Mouse (Mus musculus): ENCODE measurements around the gene Tnni1. TPM values are rescaled to one million over a fixed set of nuclear protein-coding genes. Genes with fewer than 3 reads are reported as not detected.

Gene Tnni1
- polyA plus RNA-seq, 2 experiments = 1.3 to 1.7 TPM

GRCm38 (mm10) chr1:135847611-135848351, 68.5 kb downstream of the Tnni1 start:
- WGBS (ENCODE audit: insufficient replicate concordance) = 54% methylated on average over 16 of the region's 17 CpGs
- no peak for TF ChIP-seq EP300 (IDR thresholded peaks at IDR 0.05; ENCODE audit: low read depth)
- no peak for TF ChIP-seq CTCF (IDR thresholded peaks at IDR 0.05; ENCODE audit: low read depth)

GRCm38 (mm10) chr1:135850722-135851512, 71.7 kb downstream of the Tnni1 start:
- Histone ChIP-seq H3K9me3 (ENCODE audit: control insufficient read depth, low read length) (no peaks in the 10 kb centered on the region), H3K9ac (replicated peaks) (no peak overlapping the region), H3K4me1 (replicated peaks; ENCODE audit: control insufficient read depth in 2 of 2, insufficient read depth in 2 of 2, low read length in 1 of 2) (peaks cover 6 to 25% of the 10 kb centered on the region in 2 experiments), H3K27me3 (ENCODE audit: control insufficient read depth, insufficient read depth, low read length) (no peaks in the 10 kb centered on the region), H3K27ac (no peak overlapping the region), H3K36me3 (replicated peaks; ENCODE audit: control insufficient read depth, insufficient read depth, low read depth) (no peaks in the 10 kb centered on the region), H3K4me3 (ENCODE audit: insufficient read depth in 1 of 2, low read depth in 2 of 2, low read length in 2 of 2) (no peak overlapping the region), H3K4me2 (ENCODE audit: low read depth) (no peak overlapping the region)
- ATAC-seq (ENCODE audit: insufficient read depth) (peak; percentile 42; the same call in 1 of the 2 replicates), DNase-seq (ENCODE audit: low read depth in 3 of 3, low spot score in 3 of 3) (peak in 2 of 3 experiments; percentile 11 to 16)
- peak; percentile 76 for TF ChIP-seq CTCF (IDR thresholded peaks at IDR 0.05; ENCODE audit: low read depth)
- TF ChIP-seq EP300 (IDR thresholded peaks at IDR 0.05; ENCODE audit: low read depth) = no peak
- WGBS (ENCODE audit: insufficient replicate concordance) = 53% methylated on average over 12 of the region's 12 CpGs

More at GRCm38 (mm10) chr1:135847611-135848351, 68.5 kb downstream of the Tnni1 start:
- Histone ChIP-seq H3K27ac (no peak overlapping the region), H3K9me3 (ENCODE audit: control insufficient read depth, low read length) (no peaks in the 10 kb centered on the region), H3K9ac (replicated peaks) (no peak overlapping the region), H3K27me3 (ENCODE audit: control insufficient read depth, insufficient read depth, low read length) (no peaks in the 10 kb centered on the region), H3K36me3 (replicated peaks; ENCODE audit: control insufficient read depth, insufficient read depth, low read depth) (no peaks in the 10 kb centered on the region), H3K4me2 (ENCODE audit: low read depth) (no peak overlapping the region), H3K4me3 (ENCODE audit: insufficient read depth in 1 of 2, low read depth in 2 of 2, low read length in 2 of 2) (no peak overlapping the region), H3K4me1 (replicated peaks; ENCODE audit: control insufficient read depth in 2 of 2, insufficient read depth in 2 of 2, low read length in 1 of 2) (peaks cover 0 to 16% of the 10 kb centered on the region in 2 experiments; a peak in 3 of 4 replicates)
- ATAC-seq (ENCODE audit: insufficient read depth) (no peak), DNase-seq (ENCODE audit: low read depth in 3 of 3, low spot score in 3 of 3) (no peak)

GRCm38 (mm10) chr1:135852044-135852756, 73.0 kb downstream of the Tnni1 start:
- WGBS (ENCODE audit: insufficient replicate concordance) = 45% methylated on average over 13 of the region's 13 CpGs
- no peak for ATAC-seq (ENCODE audit: insufficient read depth)

GRCm38 (mm10) chr1:135853200-135853599, 74.0 kb downstream of the Tnni1 start:
- WGBS (ENCODE audit: insufficient replicate concordance) = 77% methylated on average over 4 of the region's 4 CpGs
- peaks cover 6 to 29% of the 10 kb centered on the region in 2 experiments for H3K4me1 ChIP-seq (replicated peaks; ENCODE audit: control insufficient read depth in 2 of 2, insufficient read depth in 2 of 2, low read length in 1 of 2)

More at GRCm38 (mm10) chr1:135852044-135852756, 73.0 kb downstream of the Tnni1 start:
- Histone ChIP-seq H3K4me1 (replicated peaks; ENCODE audit: control insufficient read depth in 2 of 2, insufficient read depth in 2 of 2, low read length in 1 of 2) (peaks cover 6 to 29% of the 10 kb centered on the region in 2 experiments), H3K4me3 (ENCODE audit: insufficient read depth in 1 of 2, low read depth in 2 of 2, low read length in 2 of 2) (no peak overlapping the region), H3K9me3 (ENCODE audit: control insufficient read depth, low read length) (no peaks in the 10 kb centered on the region), H3K36me3 (replicated peaks; ENCODE audit: control insufficient read depth, insufficient read depth, low read depth) (no peaks in the 10 kb centered on the region), H3K27ac (no peak overlapping the region), H3K4me2 (ENCODE audit: low read depth) (no peak overlapping the region), H3K27me3 (ENCODE audit: control insufficient read depth, insufficient read depth, low read length) (no peaks in the 10 kb centered on the region), H3K9ac (replicated peaks) (no peak overlapping the region)
- TF ChIP-seq EP300 (IDR thresholded peaks at IDR 0.05; ENCODE audit: low read depth) (no peak), CTCF (IDR thresholded peaks at IDR 0.05; ENCODE audit: low read depth) (no peak)
- no peak for DNase-seq (ENCODE audit: low read depth in 3 of 3, low spot score in 3 of 3)

More at GRCm38 (mm10) chr1:135853200-135853599, 74.0 kb downstream of the Tnni1 start:
- ATAC-seq (ENCODE audit: insufficient read depth) = no peak
- no peak overlapping the region for H3K4me2 ChIP-seq (ENCODE audit: low read depth)
- TF ChIP-seq CTCF (IDR thresholded peaks at IDR 0.05; ENCODE audit: low read depth) = no peak
- no peak for TF ChIP-seq EP300 (IDR thresholded peaks at IDR 0.05; ENCODE audit: low read depth)
- no peak overlapping the region for H3K27ac ChIP-seq
- H3K9me3 ChIP-seq (ENCODE audit: control insufficient read depth, low read length) = no peaks in the 10 kb centered on the region
- no peaks in the 10 kb centered on the region for H3K27me3 ChIP-seq (ENCODE audit: control insufficient read depth, insufficient read depth, low read length)
- no peak overlapping the region for H3K4me3 ChIP-seq (ENCODE audit: insufficient read depth in 1 of 2, low read depth in 2 of 2, low read length in 2 of 2)
- no peaks in the 10 kb centered on the region for H3K36me3 ChIP-seq (replicated peaks; ENCODE audit: control insufficient read depth, insufficient read depth, low read depth)
- no peak overlapping the region for H3K9ac ChIP-seq (replicated peaks)
- no peak for DNase-seq (ENCODE audit: low read depth in 3 of 3, low spot score in 3 of 3)

Data from liver, embryonic 14.5 days (tissue).